Mouse (Mus musculus) frontal cortex, postnatal 36 days (tissue): ENCODE measurements at regions not wholly inside any gene's neighbourhood (a gene's known extent, or its start where the extent isn't known, plus 50 kb on each side); places are given as distances from the start of the nearest gene placed in this dataset.
"Not testable (repeated sequence)": the region's sequence is repeated elsewhere in the genome, so short reads cannot be mapped to it uniquely, and the experiment has no call there.

Source experiments
- DNase-seq, 2 experiments: peaks; one replicate each; pipeline ENCODE4 v3.0.0; 2022; ENCODE audit warnings: low spot score in 2 of 2

DNA sequence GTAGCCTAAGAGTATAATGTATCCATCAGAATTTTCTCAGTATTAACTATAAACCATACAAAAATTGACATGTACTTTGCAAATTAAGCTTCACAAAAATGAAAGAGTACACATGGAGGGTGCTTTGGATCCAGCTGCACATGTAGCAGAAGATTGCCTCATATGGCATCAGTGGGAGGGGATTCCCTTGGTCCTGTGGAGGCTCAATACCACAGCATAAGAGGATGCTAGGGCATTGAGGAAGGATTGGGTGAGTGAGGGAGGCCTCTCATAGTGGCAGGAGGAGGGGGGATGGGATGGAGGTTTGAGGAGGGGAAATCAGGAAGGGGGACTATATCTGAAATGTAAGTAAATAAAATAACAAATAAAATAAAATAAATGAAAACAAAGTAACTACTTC, 301.7 kb upstream of the Cntn5 start:
- no peak for DNase-seq

DNA sequence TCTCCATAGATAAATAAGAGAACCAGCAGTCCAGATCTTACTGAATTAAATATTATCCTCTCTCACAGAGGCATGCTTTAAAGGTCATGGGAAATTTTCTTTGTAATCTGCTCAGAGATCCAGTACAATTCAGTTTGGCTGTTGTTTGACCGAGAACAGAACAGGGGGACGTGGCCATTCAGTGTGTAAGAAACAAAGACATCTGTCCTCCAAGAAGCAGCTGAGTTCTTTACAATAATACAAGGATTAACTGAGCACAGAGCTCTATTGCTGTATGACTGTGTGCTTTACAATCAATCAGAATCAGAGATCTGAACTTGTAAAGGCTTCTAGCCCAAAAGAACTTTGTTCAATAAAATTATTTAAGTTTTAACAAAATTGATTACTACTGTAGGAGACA, 287.6 kb upstream of the Cntn5 start:
- no peak for DNase-seq

GRCm38 (mm10) chr9:11145799-11146198, 241.2 kb upstream of the Cntn5 start:
- no peak for DNase-seq

GRCm38 (mm10) chr9:11126833-11127232, 222.3 kb upstream of the Cntn5 start:
- no peak for DNase-seq

GRCm38 (mm10) chr9:11119153-11119552, 214.6 kb upstream of the Cntn5 start:
- no peak for DNase-seq

DNA sequence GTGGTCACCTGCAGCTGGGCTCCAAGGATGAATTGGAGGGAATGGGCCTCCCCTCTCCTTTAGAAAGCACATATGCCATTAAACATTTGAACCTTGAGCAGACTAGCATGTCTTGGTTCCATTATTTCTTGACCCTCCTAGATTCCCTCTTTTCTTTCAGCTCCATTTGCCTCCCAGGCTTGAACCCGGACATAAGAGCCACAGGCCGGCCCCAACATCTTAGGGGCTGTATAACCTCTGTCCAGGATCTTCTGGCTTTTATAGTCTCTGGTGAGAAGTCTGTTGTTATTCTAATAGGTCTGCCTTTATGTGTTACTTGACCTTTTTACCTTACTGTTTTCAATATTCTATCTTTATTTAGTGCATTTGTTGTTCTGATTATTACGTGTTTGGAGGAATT, 203.3 kb upstream of the Cntn5 start:
- DNase-seq = not testable (repeated sequence)

GRCm38 (mm10) chr9:11107212-11107611, 202.6 kb upstream of the Cntn5 start:
- not testable (repeated sequence) for DNase-seq

GRCm38 (mm10) chr9:11106268-11106667, 201.7 kb upstream of the Cntn5 start:
- DNase-seq = no peak

DNA sequence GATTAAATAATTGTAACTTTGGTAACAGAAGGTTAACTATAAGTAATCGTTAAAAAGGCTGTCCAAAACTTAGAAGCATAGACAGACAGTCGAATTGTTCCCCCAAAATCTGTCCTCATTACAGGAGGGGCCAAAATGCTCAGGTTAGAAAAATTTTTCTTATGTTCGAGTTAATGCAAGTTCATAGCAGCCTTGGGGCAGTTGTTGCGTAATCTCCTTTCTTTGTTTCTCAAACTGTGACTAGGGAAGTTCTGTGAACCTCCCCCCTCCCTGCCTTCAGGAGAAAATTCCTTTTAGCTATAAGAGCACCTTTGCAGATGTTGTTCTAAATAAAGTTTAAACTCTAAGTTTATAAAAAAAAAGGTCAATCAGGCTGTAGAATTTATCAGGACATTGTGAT, 198.9 kb upstream of the Cntn5 start:
- no peak for DNase-seq

GRCm38 (mm10) chr9:11092874-11093273, 188.3 kb upstream of the Cntn5 start:
- DNase-seq = no peak

DNA sequence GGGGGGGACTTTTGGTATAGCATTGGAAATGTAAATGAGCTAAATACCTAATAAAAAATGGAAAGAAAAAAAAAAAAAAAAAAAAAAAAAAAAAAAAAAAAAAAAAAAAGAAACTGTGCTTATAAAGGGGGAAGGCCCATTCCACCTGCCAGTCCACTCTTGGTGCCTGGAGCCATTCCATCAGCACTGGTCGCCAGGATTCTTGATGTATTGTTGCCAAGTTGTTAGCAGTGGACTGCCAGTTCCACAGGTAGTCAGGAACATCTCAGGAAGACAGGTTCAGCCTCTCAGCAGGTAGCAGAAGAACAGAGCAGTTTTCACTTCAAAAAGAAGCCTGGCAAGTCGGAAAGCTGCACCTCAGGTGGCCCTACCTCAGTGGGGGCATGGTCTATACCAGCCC, 162.6 kb upstream of the Cntn5 start:
- DNase-seq = not testable (repeated sequence)

GRCm38 (mm10) chr9:11062856-11063255, 158.3 kb upstream of the Cntn5 start:
- DNase-seq = no peak
